Mouse (Mus musculus) heart, postnatal 25 days (tissue): ENCODE measurements around the gene Gm36079. TPM values are rescaled to one million over a fixed set of nuclear protein-coding genes. Genes with fewer than 3 reads are reported as not detected.
"Not testable (repeated sequence)": the region's sequence is repeated elsewhere in the genome, so short reads cannot be mapped to it uniquely, and the experiment has no call there.

ENCODE experiments used
- DNase-seq: peaks from one replicate; pipeline ENCODE4 v3.0.0; 2022; ENCODE audit warnings: low spot score
- intact Hi-C: fragments of 180-260 bp; cut with DNase I; formaldehyde crosslinking; loops from one replicate; pipeline ENCODE4 v1.15.1; 2025
- total RNA-seq, 2 experiments: library from RNA; stranded (reverse); gene quantifications; 2 replicates each; pipeline ENCODE4 v1.2.3; 2021

The Gm36079 gene
- total RNA-seq, 2 experiments from 2014 or later = not detected

DNA sequence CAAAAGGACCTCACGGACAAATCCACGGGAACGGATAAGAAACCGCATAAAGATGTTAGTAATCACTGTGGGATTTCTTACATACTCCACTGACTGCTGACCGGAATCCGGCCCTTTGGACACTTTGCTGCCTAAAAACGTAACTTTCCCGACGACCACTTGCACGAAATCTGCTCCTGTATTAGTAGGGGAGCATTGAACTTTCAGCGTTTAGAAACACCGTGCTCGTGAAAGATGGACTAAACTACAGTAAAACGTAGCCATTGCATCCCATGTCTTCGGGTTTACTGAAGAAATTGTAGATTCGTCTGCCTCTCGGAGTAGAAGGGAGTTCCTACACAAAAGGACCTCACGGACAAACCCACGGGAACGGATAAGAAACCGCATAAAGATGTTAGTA is 1.8 kb downstream of the Gm36079 start:
- intact Hi-C loops, DNase-seq: not testable (repeated sequence)

DNA sequence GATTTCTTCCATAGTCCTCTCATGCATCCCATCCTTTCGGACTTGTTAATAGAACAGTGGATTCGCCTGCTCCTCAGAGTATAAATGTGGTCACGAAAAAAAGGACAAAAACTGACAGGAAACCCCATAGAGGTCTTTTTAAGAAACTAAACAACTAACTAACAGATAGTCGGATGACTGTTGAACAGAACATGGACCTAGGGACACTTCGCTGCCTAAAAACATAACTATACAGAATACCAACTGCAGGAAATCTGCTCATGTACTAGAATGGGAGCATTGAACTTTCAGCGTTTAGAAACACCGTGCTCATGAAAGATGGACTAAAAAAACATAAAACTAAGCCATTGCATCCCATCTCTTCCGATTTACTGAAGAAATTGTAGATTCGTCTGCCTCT is 2.2 kb downstream of the Gm36079 start:
- intact Hi-C loops, DNase-seq: not testable (repeated sequence)

DNA sequence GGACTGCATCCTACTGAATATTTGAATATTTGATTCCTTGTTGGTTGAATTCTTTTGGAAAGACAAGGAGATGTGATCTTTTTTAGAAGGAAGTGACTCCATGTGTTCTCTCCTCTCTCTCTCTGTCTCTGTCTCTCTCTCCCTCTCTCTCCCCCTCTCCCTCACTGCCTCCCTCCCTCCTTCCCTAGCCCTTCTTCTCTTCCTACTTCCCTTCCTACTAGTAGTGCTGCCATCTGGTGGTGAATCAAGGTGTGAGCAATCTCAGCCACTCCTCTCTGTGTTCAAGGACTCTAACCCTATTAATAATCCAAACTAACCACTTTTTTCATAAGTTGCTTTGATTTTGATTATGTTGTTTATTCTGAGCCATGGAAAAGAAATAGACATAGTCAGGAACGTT is 5.3 kb downstream of the Gm36079 start:
- intact Hi-C loops, DNase-seq: not testable (repeated sequence)

DNA sequence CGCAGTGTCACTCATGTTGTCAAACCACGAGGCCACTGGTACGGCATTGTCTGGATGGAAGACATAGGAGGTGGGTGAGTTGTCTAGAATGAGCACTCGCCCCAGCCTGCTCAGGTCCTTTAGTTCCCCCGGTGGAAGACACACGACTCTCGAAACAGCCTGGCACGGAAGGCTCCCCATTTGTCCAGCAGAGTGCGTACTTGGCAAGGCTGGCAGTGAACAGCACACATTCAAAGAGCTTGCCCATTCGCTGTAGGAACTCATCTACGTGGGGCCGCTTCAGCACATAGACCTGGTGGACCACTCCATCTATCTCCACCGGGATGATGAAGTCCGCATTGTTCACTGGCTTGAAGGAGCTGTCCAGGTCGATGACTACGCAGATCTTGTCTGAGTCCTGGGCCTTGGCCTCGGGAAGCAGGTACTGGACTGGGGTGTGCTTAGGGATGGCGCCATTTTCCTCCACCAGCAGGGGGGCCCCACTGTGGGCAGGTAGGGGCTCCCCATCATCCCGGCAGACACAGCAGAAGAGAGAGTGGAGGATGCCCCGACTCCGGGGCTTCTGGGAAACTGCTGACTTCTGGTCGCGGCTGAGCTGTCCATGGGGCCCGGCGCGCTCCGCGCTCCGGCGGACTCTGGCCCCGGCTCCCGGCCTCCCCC is 11.3 kb downstream of the Gm36079 start:
- DNase-seq, intact Hi-C loops: not testable (repeated sequence)

DNA sequence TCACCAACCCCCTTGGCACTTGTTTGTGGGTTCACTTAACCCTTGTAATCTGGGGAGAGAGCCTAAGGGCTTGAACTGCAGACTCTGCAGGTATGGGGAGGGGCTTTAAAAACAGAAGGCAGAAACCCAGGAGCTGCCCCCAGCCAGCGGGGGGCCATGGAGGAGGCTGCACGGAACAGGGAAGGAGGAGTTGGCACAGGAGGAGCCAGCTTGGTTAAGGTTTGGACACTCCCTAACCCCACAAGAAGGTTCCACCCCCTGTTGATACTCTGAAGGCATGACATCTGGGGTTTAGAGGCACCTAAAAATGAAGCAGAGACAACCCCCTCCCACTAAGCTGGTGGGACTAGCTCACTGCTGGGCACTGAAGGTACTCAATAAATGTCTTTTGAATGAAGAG is 12.8 kb downstream of the Gm36079 start:
- intact Hi-C loops, DNase-seq: not testable (repeated sequence)

DNA sequence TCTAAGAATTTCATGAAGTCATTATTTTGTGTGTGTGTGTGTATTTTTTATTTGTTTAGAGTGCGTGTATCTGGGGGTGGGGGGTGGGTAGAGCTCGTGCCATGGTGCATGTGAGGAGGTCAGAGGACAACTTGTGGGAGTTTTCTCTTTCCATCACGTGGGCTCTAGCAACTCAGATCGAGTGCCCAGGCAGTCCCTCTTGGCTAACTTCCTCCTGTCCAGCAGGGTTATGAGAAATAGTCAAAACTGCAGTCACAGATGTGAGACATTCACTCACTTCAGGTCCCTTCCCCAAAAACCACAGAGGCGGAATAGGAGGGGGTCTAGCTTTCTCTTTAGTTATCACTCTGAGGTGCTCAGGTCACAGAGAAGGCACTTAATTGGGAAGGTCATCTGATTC is 13.3 kb downstream of the Gm36079 start:
- DNase-seq, intact Hi-C loops: not testable (repeated sequence)

DNA sequence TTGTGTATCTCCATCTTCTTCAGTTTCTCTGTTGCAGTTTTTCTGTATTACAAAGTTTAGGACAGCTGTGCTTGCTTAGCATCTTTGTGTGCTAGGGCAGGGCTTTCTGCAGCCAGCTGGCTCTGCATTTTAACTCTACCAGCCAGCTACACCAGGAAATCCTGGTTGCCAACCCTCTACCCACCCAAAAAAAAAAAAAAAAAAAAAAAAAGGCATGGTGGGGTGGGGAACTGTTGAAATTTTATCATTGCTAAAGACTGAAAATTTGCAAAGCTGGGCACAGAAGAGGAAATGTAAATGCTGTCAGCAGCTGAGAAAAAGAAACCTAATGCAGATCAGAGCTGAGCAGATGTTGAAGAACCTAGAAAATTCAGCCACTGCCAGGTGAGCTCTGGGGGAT is 16.7 kb downstream of the Gm36079 start:
- DNase-seq, intact Hi-C loops: not testable (repeated sequence)

DNA sequence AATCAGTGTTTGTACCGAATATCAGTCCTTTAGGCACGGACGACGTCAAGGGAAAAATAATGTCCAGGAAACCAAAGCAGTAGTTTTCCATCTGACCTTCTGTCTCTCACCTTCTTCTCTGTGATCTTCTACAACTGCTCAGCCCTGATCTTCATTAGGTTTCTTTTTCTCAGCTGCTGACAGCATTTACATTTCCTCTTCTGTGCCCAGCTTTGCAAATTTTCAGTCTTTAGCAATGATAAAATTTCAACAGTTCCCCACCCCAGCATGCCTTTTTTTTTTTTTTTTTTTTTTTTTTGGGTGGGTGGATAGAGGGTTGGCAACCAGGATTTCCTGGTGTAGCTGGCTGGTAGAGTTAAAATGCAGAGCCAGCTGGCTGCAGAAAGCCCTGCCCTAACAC is 27.6 kb downstream of the Gm36079 start:
- intact Hi-C loops, DNase-seq: not testable (repeated sequence)

DNA sequence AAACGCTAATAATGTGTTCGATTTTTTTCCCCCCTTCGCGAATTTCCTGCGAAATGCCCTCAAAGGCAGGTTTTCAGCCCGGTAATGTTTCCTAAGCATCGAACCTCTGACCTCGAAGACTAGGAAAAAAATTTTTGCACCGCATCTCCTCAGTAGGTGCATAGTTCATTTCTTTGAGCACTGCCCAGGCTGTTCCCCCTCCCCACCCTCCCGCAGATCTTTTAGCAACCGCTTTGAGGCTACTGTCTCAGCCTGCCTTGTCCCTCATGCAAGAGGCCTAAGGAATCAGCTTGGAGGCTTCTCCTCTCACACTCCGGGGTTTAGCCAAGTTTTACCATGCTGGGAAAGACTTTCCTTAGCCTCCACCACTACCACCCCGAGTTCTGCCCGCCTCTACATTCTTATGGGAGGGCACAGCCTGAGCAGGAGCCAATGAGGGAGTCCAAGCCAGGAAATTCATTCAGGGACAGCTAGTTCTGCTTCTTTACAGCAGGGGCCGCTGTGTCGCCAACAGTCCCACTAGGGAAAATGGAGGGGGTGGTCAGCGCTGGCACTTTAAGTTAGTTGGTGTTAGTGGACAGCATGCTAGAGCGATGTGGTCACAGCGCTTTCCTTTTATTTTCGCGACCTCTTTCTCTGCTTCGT is 28.2 kb downstream of the Gm36079 start:
- DNase-seq, intact Hi-C loops: not testable (repeated sequence)

DNA sequence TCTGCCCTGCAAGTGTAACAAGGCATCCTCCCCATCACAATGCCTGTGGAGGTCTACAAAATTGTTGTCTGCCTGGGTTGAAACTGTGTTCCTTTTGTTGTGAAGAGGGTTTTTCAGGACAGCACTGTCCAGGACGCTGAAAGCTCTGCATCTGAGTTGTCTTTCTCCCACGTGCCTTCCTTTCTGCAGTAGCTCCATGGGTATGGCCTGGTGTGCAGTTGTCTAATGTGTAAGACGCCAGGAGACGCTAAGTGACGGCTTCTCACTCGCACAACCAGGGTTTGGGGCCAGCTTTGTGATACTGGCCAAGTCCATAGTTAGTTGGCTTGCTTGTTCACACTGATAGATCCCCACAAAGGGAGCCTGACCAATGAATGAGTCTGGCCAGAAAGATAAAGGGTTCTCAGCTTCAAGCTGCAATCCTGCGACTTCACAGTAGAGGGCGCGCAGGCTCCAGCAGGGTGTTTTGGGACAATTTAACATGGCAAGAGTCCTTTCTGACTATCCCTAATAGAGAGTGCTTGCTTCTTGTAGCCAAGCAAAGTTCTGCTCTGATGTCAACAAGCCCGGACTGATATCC is 34.8 kb downstream of the Gm36079 start:
- DNase-seq, intact Hi-C loops: not testable (repeated sequence)

DNA sequence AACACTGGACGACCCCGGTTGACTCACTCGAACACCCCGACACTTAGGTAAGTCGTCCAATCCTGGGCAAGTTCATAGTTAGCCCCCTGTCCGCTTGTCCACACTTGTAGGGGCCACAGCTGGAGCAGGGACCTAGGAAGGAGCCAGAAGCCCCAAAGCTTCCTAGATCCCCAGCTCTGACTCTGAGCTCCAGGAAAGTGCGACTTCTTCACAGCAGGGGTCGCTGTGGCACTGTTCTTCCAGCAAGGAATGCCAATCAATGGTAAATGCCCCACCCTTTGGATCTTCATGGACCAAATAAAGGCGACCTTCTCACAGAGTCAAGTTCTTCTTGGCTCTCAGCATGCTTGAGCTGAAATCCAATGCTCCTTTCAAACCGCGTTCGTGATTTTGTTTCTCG is 35.5 kb downstream of the Gm36079 start:
- intact Hi-C loops, DNase-seq: not testable (repeated sequence)

Other genes with a start within 250 kb of the Gm36079 start
- gene Zfp131, start 236.1 kb downstream of the Gm36079 start, total RNA-seq = 10 to 100 TPM; 19.0 to 20.2 TPM
- gene AF067063, start 196.8 kb downstream of the Gm36079 start, total RNA-seq = not detected
- gene D13Ertd608e, start 191.0 kb downstream of the Gm36079 start, total RNA-seq = not detected
- gene Tcstv1, start 132.2 kb downstream of the Gm36079 start, total RNA-seq = not detected
- gene Gm21761, start 97.7 kb downstream of the Gm36079 start, total RNA-seq = not detected
- gene B020031M17Rik, start 76.2 kb downstream of the Gm36079 start, total RNA-seq = not detected
- under 1 TPM; 0.39 to 0.49 TPM for gene Gm21188, start 25.2 kb upstream of the Gm36079 start, total RNA-seq
- not detected for gene Gm20767, start 113.2 kb upstream of the Gm36079 start, total RNA-seq
- gene Gm21818, start 145.4 kb upstream of the Gm36079 start, total RNA-seq = not detected
- gene Gm21762, start 188.9 kb upstream of the Gm36079 start, total RNA-seq = not detected
- gene Gm21731, start 212.1 kb upstream of the Gm36079 start, total RNA-seq = not detected
- gene AF067061, start 236.1 kb upstream of the Gm36079 start, total RNA-seq = not detected